Mouse (Mus musculus): ENCODE measurements around the gene Hist3h2ba.

The Hist3h2ba gene

GRCm38 (mm10) chr11:58991911-58992310 lies 43.2 kb downstream of the Hist3h2ba start:
- no peak for DNase-seq

- DNase-seq: no peak
Observed at GRCm38 (mm10) chr11:58993091-58993670, 44.5 kb downstream of the Hist3h2ba start.

GRCm38 (mm10) chr11:58994337-58994826 lies 45.7 kb downstream of the Hist3h2ba start:
- DNase-seq: peak; percentile 67

- DNase-seq: no peak
Observed at GRCm38 (mm10) chr11:58995061-58995806, 46.5 kb downstream of the Hist3h2ba start.

- DNase-seq: no peak
Observed at GRCm38 (mm10) chr11:58995807-58996370, 47.2 kb downstream of the Hist3h2ba start.

GRCm38 (mm10) chr11:58997541-58997940 lies 48.8 kb downstream of the Hist3h2ba start:
- DNase-seq: no peak
